Mouse (Mus musculus) brain, embryonic 14.5 days (tissue): ENCODE data around the gene Ip6k1. TPM values are rescaled to one million over a fixed set of nuclear protein-coding genes. Genes with fewer than 3 reads are reported as not detected.

Experiments
- DNase-seq: peaks from one replicate; pipeline ENCODE4 v3.0.0-alpha.2; 2011; ENCODE audit warnings: low read depth
- CTCF ChIP-seq: fragments of 200-500 bp; IDR thresholded peaks from 2 replicates; pipeline ENCODE4 v1.5.1; 2012; ENCODE audit warnings: inconsistent platforms, mild to moderate bottlenecking, moderate library complexity, borderline replicate concordance; ENCODE audit not compliant: insufficient read depth, insufficient read length; ENCODE audit errors: extremely low read depth
- POLR2A ChIP-seq: fragments of 200-500 bp; IDR thresholded peaks from 2 replicates; pipeline ENCODE4 v1.6.1; 2012; ENCODE audit warnings: mild to moderate bottlenecking, inconsistent platforms, borderline replicate concordance; ENCODE audit not compliant: poor library complexity, insufficient read depth, insufficient read length, severe bottlenecking; ENCODE audit errors: extremely low read depth
- polyA plus RNA-seq: library from polyadenylated mRNA; depleted of rRNA; stranded (reverse); fragments of >200 nt; gene quantifications from 2 replicates; pipeline ENCODE4 v1.2.3, GENCODE M21; 2012

Ip6k1 gene
- polyA plus RNA-seq, 1 experiment: 198 TPM

DNA sequence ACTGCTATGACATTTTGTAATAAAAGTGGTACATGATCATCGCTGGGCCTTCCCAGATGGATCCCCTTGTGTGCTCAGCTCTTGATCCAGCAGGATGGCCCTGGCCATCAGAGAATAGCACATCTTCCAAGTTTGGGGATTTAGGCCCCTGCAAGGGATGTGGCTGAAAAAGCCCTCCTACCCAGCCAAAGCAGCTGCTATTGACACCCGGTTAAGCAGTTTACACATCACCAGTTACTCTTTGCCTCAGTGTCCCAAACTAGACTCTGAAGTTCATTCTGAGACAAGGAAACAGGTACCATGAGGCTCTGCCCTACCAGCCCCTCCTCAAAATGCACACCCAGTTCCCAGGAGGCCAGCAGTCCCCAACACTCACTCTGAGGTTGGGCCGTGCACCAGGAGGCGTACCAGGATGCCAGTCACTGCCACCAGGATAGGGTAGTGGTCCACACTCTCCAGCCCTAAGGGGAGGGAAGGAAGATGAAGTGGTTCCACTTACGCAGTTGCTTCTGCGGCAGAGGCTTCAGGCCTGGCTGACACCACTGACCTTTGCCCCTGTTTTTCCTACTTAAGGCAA, 53.4 kb downstream of the Ip6k1 start:
- no peak for TF ChIP-seq POLR2A
- no peak for TF ChIP-seq CTCF
- no peak for DNase-seq

DNA sequence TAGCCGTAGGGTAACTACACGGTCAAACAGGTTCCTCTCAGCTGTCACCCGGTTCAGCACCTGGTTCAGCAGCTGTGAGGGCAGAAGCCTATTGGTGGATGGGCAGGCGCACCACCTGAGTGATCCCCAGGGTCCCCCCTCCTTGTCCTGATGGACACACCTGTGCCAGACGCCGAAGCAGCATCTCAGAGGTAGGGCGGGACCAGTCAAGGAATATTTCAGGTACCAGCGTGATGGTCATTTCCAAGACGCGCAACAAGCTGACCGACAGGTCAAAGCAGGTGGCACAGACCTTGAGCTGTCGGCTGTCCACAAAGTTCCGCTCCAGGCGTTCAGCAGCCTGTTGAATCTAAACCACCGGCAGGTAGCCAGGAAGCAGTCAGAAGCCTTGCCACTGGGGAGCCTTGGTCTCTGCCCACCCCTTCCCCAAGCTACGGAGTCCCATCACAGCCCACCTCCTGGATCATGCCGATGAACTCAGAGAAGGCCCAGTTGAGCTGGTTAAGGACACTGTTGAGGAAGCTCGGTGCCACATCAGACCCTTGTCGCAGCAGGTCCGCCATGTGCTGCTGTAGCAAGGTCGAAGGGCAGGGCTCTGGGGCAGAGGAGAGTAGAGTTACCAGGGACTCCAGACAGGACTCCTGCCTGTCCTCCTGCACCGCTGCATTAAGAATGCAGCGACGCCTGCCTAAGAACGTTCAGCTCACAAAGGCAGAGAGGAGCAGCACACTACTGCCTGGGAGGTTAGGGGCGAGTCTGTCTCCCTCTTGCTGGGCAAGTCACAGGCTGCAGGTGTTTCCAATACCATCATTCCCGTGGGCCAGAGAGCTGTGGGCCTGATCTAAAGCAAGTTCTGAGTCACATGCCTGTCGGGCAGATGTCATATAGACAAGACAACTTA, 54.3 kb downstream of the Ip6k1 start:
- DNase-seq: no peak
- TF ChIP-seq POLR2A (no peak), CTCF (no peak)

DNA sequence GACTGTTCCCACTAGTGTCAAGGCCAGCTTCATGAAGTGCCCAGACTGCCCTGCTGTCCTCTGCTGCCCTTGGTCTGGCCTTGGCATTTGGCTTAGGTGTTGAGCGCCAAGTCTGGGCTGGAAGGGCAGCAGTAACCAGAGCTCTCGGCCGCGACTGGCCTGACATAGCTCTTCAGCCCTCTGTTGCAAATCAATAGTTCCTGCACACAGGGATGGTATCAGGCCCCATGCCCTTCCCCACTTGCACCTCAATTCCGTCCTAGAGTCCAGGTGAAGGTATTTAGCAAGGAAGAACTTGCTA, 54.9 kb downstream of the Ip6k1 start:
- DNase-seq: no peak
- TF ChIP-seq CTCF (no peak), POLR2A (no peak)

DNA sequence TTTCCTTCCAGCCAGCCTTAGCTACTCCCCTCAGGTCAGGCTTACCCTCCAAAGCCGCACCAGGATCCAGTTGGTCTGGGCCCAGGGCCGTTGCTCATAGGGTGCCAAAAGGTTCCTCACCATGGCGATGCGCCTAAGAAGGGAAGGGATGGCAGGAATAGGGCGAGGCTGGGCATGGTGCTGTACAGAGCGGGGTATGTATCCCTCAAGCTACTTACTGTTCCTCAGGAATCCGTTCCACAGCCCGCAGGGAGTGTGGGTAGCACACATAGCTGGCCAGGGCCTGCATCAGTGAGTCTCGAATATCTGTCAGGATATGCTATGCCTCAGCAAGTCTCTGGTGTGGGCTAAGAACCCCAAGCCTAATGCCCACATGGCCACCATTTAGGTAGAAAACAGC, 56.0 kb downstream of the Ip6k1 start:
- TF ChIP-seq POLR2A: no peak
- TF ChIP-seq CTCF: no peak
- no peak for DNase-seq

DNA sequence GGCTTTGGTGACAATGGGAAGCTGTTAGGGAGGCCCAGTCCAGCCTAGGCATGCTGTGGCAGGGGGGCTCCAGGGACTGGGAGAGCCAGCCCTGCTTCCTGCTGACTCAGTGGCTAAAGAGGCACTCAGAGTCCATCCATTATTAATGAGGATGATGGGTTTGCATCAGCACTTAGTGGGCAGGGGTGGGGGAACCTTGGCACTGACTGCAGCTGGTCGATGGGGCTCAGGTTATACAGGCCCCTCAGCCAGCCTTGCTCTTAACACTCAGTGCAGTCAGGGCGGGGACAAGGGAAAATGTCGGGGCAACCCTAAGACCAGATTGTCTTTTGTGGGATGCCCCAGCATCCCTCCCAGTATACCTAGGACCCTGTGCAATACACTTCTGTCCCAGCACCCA, 59.8 kb downstream of the Ip6k1 start:
- no peak for TF ChIP-seq POLR2A
- no peak for TF ChIP-seq CTCF
- DNase-seq: no peak

DNA sequence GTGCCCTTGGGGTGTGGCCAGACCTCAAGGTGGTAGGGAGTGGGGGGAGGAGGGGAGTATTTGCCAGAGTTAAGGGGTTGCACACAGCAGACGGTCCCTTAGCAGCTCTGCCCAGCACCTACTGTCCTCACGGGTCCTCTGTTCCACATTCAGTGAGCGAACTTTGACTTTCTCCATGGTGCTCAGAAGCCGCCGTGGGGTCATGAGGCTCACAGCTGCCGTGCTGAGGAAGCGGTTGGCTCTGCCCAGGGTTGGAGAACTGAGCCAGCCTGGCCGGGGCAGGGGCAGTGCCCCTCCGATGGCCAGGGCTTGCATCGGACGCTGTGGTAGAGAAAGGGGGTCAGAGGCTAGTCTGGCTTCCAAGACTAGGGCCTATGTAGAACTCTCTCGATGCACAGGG, 61.1 kb downstream of the Ip6k1 start:
- DNase-seq: no peak
- no peak for TF ChIP-seq POLR2A
- TF ChIP-seq CTCF: no peak

DNA sequence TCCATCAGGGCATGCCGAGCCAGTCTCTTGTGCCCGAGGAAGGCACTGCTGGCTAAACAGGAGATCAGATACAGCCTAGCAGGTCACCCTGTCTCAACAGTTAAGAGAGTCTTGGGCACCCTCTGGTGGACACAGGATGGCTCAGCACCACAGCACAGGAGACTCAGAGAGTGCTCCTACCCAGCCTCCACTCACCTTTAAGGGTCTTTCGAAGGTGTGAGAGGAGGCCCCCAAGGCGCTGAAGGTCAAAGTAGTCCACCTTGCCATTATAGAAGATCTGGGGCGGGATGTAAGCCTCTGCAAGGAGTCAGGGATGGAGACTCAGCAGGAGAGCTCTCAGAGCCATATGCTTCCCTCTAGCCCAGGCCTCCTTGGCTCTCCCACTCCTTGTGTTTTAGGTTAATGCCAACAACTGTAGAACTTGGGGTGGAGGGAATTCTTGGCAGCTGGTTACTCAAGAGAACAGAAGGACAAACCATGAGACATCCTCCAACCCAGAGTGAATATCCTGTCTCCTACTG, 63.2 kb downstream of the Ip6k1 start:
- peak; percentile 55 for DNase-seq
- no peak for TF ChIP-seq POLR2A
- peak; percentile 75 for TF ChIP-seq CTCF

DNA sequence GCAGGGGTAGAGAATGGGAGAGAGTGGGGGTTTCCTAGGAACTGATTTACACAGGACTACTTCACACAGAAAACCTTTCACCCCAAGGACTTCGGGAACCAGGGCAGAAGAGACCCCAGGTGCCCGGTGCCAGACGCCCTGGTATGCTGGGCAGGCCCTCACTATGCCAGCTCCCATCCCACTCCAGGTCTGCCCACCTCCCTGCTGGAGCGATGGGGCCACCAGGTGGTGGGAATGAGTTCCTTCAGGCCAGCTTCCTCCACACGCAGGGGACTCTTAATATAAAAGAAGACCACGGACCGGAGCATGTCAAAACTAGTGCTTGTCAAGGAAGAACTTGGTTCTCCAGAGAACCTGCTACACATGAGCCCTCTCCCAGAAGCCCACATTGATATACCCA, 64.9 kb downstream of the Ip6k1 start:
- no peak for DNase-seq
- TF ChIP-seq CTCF (no peak), POLR2A (no peak)

DNA sequence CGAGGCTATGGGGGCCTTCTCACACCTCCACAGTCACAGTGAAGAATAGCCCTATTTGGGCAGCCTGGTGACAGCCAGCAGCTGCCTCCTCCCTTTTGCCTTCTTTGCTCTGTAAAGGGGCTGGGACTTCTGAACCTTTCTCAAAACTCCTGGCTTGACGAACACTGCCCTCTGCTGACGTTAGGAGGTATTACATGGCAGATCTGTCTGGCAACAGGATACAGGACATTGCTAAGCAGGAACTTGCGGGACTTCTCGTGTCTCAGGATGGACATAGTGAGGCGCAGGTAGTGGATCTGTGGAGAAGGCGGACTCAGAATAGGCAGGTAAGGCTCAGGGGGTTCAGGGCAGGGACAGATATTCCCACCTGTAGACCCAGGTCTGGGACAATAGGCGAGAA, 65.6 kb downstream of the Ip6k1 start:
- TF ChIP-seq POLR2A (no peak), CTCF (peak; percentile 89)
- DNase-seq: peak; percentile 91

DNA sequence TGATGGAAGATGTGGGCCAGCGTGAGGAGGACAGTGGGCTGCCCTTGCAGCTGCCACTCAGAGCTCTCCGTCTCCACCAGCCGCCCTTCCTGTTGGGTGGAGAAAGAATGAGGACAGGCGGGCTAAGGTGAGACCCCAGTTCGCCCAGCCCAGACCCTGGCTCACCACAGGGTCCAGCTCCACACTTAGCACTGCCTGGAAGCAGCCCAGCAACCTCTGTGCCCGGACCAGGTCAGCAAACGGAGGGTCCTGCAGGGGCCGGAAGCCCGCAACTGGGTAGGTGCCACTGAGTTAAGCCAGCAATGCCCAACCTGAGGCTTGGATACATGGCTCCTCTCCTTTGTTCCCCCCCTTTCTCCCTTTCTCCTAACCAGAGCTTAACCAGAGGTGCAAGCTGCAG, 66.7 kb downstream of the Ip6k1 start:
- TF ChIP-seq POLR2A: no peak
- no peak for TF ChIP-seq CTCF

DNA sequence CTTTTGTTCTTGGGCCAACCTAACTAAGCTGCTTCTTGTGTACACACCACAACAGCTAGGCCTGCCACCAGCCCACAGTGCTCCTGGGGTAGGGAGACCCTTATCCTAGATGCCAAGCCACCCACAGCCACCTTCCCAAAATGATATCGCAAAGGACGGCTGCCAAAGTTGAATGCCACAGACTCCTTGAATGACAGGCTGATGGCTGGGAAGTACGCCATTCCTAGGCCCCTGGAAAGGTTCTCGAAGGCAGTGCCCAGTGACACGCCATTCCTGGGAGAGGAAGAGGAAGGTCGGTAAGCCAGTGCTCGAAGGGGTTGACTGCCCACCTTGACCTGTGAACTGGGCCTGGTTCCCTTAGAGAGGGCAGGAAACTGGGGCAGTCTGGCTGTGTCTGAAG, 67.2 kb downstream of the Ip6k1 start:
- no peak for DNase-seq
- TF ChIP-seq POLR2A: no peak
- TF ChIP-seq CTCF: no peak

More for the DNA sequence above, 66.7 kb downstream of the Ip6k1 start:
- no peak for DNase-seq

DNA sequence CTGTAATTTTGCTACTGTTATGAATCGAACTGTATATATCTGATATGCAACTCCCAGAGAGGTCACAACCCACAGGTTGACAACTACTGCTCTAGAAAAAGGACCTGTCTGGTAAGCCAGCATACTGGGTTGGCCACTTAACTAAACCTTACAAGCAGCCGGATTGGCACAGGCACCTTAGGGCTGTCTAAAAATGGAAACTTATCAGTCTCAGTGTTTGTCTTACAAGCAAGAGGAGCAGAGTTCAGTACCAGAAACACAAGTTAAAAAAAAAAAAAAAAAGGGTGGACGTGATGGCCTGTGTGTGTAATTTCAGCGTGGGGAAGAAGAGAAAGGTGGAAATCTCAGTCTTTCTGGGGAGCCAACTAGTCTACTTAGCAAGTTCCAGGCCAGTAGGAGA, 69.5 kb downstream of the Ip6k1 start:
- TF ChIP-seq POLR2A: no peak
- no peak for TF ChIP-seq CTCF
- no peak for DNase-seq

DNA sequence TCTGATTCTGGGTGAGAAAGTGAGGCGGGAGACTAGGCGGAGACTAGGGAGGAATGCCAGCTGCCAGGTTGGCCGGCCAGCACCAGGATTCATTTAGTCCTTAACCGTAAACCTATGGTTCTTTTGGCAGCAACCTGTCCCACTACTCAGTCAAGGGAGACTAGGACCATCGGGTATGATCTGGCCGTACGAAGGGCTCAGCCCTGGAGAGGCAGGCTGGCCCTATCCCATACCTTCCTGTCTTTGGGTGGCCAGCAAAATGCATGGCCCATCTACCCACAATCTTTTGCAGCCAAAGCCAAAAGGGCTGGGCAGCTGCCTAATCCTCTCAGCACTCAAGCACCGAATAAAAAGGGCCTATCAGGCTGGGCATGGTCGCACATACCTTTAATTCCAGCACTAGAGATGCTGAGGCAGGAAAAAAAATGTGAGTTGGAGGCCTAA, 70.2 kb downstream of the Ip6k1 start:
- TF ChIP-seq CTCF (no peak), POLR2A (no peak)
- DNase-seq: peak; percentile 40
